Mouse (Mus musculus) adrenal gland, adult 8-10 months (tissue): ENCODE data around the gene Trim5. TPM values are rescaled to one million over a fixed set of nuclear protein-coding genes. Genes with fewer than 3 reads are reported as not detected.

Experiments
- total RNA-seq, 4 experiments: library from RNA; stranded (reverse); gene quantifications; 2 replicates each; pipeline ENCODE4 v1.2.4; 2022

Trim5 gene
- total RNA-seq, 4 experiments from 2014 or later: 4.7 to 6.5 (median 6.1) TPM

Other genes starting within 250 kb of the Trim5 start
- not detected for gene Olfr642, start 235.4 kb downstream of the Trim5 start, total RNA-seq
- not detected for gene 4930516K23Rik, start 226.6 kb downstream of the Trim5 start, total RNA-seq
- not detected for gene Olfr644, start 216.2 kb downstream of the Trim5 start, total RNA-seq
- not detected for gene Olfr645, start 202.6 kb downstream of the Trim5 start, total RNA-seq
- gene Olfr646, start 183.2 kb downstream of the Trim5 start, total RNA-seq: not detected
- not detected for gene Ubqln5, start 158.3 kb downstream of the Trim5 start, total RNA-seq
- gene Olfr643, start 150.7 kb downstream of the Trim5 start, total RNA-seq: not detected
- not detected for gene Ubqln3, start 144.8 kb downstream of the Trim5 start, total RNA-seq
- not detected for gene Ubqlnl, start 137.5 kb downstream of the Trim5 start, total RNA-seq
- not detected for gene Olfm5, start 123.3 kb downstream of the Trim5 start, total RNA-seq
- under 1 TPM in 1 of 4 experiments, not detected in 3; 0.15 TPM for gene Olfr648, start 104.7 kb downstream of the Trim5 start, total RNA-seq
- gene Olfr649, start 92.1 kb downstream of the Trim5 start, total RNA-seq: not detected
- gene Trim6, start 69.3 kb downstream of the Trim5 start, total RNA-seq: 1 to 10 TPM in 2 of 4 experiments, under 1 TPM in 2; 0.41 to 1.8 (median 1.0) TPM
- gene Trim34a, start 43.6 kb downstream of the Trim5 start, total RNA-seq: 10 to 100 TPM in 3 of 4 experiments, 1 to 10 TPM in 1; 8.2 to 11.6 (median 11.0) TPM
- 10 to 100 TPM; 17.0 to 20.9 (median 19.4) TPM for gene Trim12a, start 27.4 kb upstream of the Trim5 start, total RNA-seq
- gene Trim34b, start 41.4 kb upstream of the Trim5 start, total RNA-seq: 1 to 10 TPM in 1 of 4 experiments, under 1 TPM in 3; 0.38 to 2.0 (median 0.57) TPM
- gene Trim12c, start 65.3 kb upstream of the Trim5 start, total RNA-seq: 10 to 100 TPM; 13.7 to 15.9 (median 15.1) TPM
- under 1 TPM in 3 of 4 experiments, not detected in 1; 0.06 to 0.24 (median 0.22) TPM for gene Trim30b, start 81.8 kb upstream of the Trim5 start, total RNA-seq
- gene Trim30c, start 112.7 kb upstream of the Trim5 start, total RNA-seq: under 1 TPM in 2 of 4 experiments, not detected in 2; 0.16 to 0.17 TPM
- gene Trim30a, start 177.1 kb upstream of the Trim5 start, total RNA-seq: 1 to 10 TPM; 5.7 to 9.1 (median 6.5) TPM
- 1 to 10 TPM; 6.8 to 8.8 (median 8.3) TPM for gene Trim30d, start 219.8 kb upstream of the Trim5 start, total RNA-seq